Mouse (Mus musculus): ENCODE results near the gene 4933407L21Rik. TPM values are rescaled to one million over a fixed set of nuclear protein-coding genes. Genes with fewer than 3 reads are reported as not detected.

4933407L21Rik gene
- polyA plus RNA-seq, 1 experiment from 2014 or later, result 0.29 TPM

DNA sequence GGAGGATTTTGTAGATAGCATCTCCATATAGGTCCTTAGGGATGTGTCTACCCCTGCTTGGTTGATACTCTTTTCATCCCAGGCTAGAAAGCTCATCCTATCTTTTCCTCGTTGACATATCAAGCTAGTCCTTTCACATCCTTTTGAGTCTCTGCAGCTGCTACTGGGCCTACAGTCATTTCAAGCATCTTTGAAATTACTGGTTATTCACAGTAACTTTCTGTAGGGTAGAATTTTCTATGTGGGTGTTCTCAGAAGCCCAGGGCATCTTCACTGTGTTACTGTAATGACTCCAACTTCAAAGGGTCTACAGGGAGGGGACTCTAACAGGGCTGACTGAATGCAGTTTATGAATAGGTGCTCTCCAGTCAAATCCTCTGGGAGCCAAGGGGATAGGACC is 9.0 kb downstream of the 4933407L21Rik start:
- no peak overlapping the region for H3K4me3 ChIP-seq
- 62% methylated on average over 1 of the region's 1 CpGs for WGBS
- no peak overlapping the region for H3K4me2 ChIP-seq (replicated peaks)
- no peaks in the 10 kb centered on the region for H3K36me3 ChIP-seq
- H3K9ac ChIP-seq, result no peak overlapping the region
- no peak overlapping the region for H3K27ac ChIP-seq
- H3K9me3 ChIP-seq, result no peaks in the 10 kb centered on the region
- no peaks in the 10 kb centered on the region for H3K27me3 ChIP-seq
- no peak for ATAC-seq (ENCODE audit: insufficient number of reproducible peaks, insufficient read depth, low FRiP score, low TSS enrichment)
- H3K4me1 ChIP-seq, result peaks cover 11% of the 10 kb centered on the region

- ATAC-seq (ENCODE audit: insufficient number of reproducible peaks, insufficient read depth, low FRiP score, low TSS enrichment), result no peak
- WGBS, result 80% methylated on average over 8 of the region's 8 CpGs
- Histone ChIP-seq H3K4me3 (no peak overlapping the region), H3K36me3 (no peaks in the 10 kb centered on the region), H3K4me2 (replicated peaks) (no peak overlapping the region), H3K9me3 (no peaks in the 10 kb centered on the region), H3K9ac (no peak overlapping the region), H3K27me3 (no peaks in the 10 kb centered on the region), H3K27ac (no peak overlapping the region), H3K4me1 (no peaks in the 10 kb centered on the region)
Observed at GRCm38 (mm10) chr1:85942318-85942717, 14.0 kb downstream of the 4933407L21Rik start.

GRCm38 (mm10) chr1:85949085-85949684 is 20.9 kb downstream of the 4933407L21Rik start:
- 80% methylated on average over 2 of the region's 2 CpGs for WGBS

DNA sequence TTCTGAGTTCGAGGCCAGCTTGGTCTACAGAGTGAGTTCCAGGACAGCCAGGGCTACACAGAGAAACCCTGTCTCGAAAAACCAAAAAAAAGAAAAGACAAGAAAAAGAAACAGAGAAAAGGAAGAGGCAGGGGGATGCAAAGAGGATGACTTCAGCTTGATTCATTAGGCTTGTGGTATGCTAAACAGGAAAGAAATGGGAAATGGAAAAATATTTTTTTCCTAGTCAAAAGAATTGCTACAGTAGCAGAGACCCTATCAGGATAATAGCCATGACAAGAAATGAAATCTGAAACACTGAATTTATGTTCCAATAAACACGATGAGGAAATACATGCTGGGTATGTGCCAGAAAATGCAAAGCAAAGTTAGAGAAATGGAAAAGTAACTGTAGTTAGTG is 26.9 kb downstream of the 4933407L21Rik start:
- Histone ChIP-seq H3K27me3 (no peaks in the 10 kb centered on the region), H3K36me3 (no peaks in the 10 kb centered on the region), H3K27ac (no peak overlapping the region), H3K9me3 (no peaks in the 10 kb centered on the region), H3K4me1 (0 out of 2 replicates have a peak, but pooled peaks cover 6% of the 10 kb centered on the region), H3K4me3 (no peak overlapping the region), H3K9ac (no peak overlapping the region), H3K4me2 (replicated peaks) (no peak overlapping the region)
- ATAC-seq (ENCODE audit: insufficient number of reproducible peaks, insufficient read depth, low FRiP score, low TSS enrichment), result no peak
- 72% methylated on average over 3 of the region's 3 CpGs for WGBS

More at GRCm38 (mm10) chr1:85949085-85949684, 20.9 kb downstream of the 4933407L21Rik start:
- Histone ChIP-seq H3K4me2 (replicated peaks) (no peak overlapping the region), H3K27me3 (no peaks in the 10 kb centered on the region), H3K36me3 (no peaks in the 10 kb centered on the region), H3K9me3 (no peaks in the 10 kb centered on the region), H3K4me1 (no peaks in the 10 kb centered on the region), H3K4me3 (no peak overlapping the region), H3K9ac (no peak overlapping the region), H3K27ac (no peak overlapping the region)
- ATAC-seq (ENCODE audit: insufficient number of reproducible peaks, insufficient read depth, low FRiP score, low TSS enrichment), result no peak

DNA sequence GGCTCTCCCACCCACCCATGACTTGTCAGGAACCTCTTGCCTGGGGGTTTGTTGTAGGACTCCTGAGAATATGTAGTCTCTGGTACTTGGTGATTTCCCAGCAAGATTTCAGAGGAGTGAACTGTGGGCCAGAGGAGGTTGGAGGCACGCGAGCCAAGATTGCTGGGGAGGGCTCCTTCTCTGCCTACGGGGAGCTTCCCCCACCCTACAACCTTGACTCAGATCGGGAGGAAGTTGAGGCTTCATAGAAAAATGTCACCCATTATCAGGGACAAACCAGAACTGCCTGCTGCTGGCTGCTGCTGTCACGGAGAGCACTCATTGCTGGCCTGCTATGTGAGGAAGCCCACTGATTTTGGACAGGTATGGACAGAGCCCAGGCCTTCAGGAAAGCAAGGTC is 29.0 kb downstream of the 4933407L21Rik start:
- H3K9me3 ChIP-seq, result no peaks in the 10 kb centered on the region
- H3K4me3 ChIP-seq, result no peak overlapping the region
- no peaks in the 10 kb centered on the region for H3K36me3 ChIP-seq
- no peak overlapping the region for H3K4me2 ChIP-seq (replicated peaks)
- no peaks in the 10 kb centered on the region for H3K27me3 ChIP-seq
- H3K27ac ChIP-seq, result no peak overlapping the region
- no peak overlapping the region for H3K9ac ChIP-seq
- H3K4me1 ChIP-seq, result 0 out of 2 replicates have a peak, but pooled peaks cover 6% of the 10 kb centered on the region
- 76% methylated on average over 5 of the region's 5 CpGs for WGBS
- ATAC-seq (ENCODE audit: insufficient number of reproducible peaks, insufficient read depth, low FRiP score, low TSS enrichment), result no peak

DNA sequence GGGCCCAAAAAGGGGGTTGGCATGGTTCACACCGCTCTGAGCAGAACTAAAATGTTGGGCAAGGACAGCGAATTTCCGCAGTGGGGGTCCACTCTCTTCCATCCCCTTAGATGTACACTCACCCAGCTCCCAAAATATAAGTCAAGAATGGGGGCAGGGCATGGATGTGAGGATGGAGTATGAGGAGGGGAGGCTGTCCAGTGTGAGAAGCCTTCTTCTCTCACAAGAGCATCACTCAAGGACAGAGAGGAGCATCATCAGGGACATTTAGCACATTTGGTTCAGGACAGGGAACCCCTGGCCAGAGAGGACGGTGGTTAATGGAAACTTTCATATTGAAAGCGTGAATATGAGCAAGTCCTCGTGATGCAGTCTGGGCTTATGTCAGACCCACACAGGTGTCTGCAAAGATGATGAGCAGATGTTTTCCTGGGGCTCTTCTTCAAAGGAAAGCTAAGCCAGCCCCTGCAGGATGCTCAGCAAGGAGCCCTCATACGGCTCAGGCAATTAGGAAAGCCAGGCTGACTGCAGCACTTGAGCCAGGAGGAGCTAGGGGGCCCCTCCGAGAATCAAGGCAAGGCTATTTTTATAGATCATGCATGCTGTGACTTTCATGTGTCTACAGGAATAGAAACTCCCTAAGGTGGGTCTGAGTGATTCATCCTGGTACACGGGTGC is 29.8 kb downstream of the 4933407L21Rik start:
- Histone ChIP-seq H3K9ac (no peak overlapping the region), H3K27ac (no peak overlapping the region), H3K27me3 (no peaks in the 10 kb centered on the region), H3K4me1 (0 out of 2 replicates have a peak, but pooled peaks cover 6% of the 10 kb centered on the region), H3K36me3 (no peaks in the 10 kb centered on the region), H3K9me3 (no peaks in the 10 kb centered on the region), H3K4me3 (no peak overlapping the region), H3K4me2 (replicated peaks) (no peak overlapping the region)
- 52% methylated on average over 9 of the region's 9 CpGs for WGBS
- no peak for ATAC-seq (ENCODE audit: insufficient number of reproducible peaks, insufficient read depth, low FRiP score, low TSS enrichment)

- Histone ChIP-seq H3K36me3 (no peaks in the 10 kb centered on the region), H3K4me3 (no peak overlapping the region), H3K27me3 (no peaks in the 10 kb centered on the region), H3K9ac (no peak overlapping the region), H3K4me1 (0 out of 2 replicates have a peak, but pooled peaks cover 6% of the 10 kb centered on the region), H3K4me2 (replicated peaks) (no peak overlapping the region), H3K27ac (no peak overlapping the region), H3K9me3 (no peaks in the 10 kb centered on the region)
- ATAC-seq (ENCODE audit: insufficient number of reproducible peaks, insufficient read depth, low FRiP score, low TSS enrichment), result no peak
- 64% methylated on average over 6 of the region's 6 CpGs for WGBS
Observed at GRCm38 (mm10) chr1:85959129-85959888, 31.0 kb downstream of the 4933407L21Rik start.

GRCm38 (mm10) chr1:85959889-85960276 is 31.6 kb downstream of the 4933407L21Rik start:
- H3K4me2 ChIP-seq (replicated peaks), result no peak overlapping the region
- 74% methylated on average over 2 of the region's 2 CpGs for WGBS
- ATAC-seq (ENCODE audit: insufficient number of reproducible peaks, insufficient read depth, low FRiP score, low TSS enrichment), result no peak
- H3K4me3 ChIP-seq, result no peak overlapping the region
- no peaks in the 10 kb centered on the region for H3K36me3 ChIP-seq
- H3K27me3 ChIP-seq, result no peaks in the 10 kb centered on the region
- H3K27ac ChIP-seq, result no peak overlapping the region
- H3K9ac ChIP-seq, result no peak overlapping the region
- no peaks in the 10 kb centered on the region for H3K9me3 ChIP-seq
- H3K4me1 ChIP-seq, result 0 out of 2 replicates have a peak, but pooled peaks cover 6% of the 10 kb centered on the region

GRCm38 (mm10) chr1:85960873-85961272 is 32.6 kb downstream of the 4933407L21Rik start, which contains the start of gene Gpr55:
Gene Gpr55 (minus strand): TSS chr1:85961007.
- Histone ChIP-seq H3K4me3 (no peak within 1 kb of the TSS), H3K4me1 (0 out of 2 replicates have a peak, but pooled peaks cover 6% of the 10 kb centered on the region), H3K9ac (no peak within 1 kb of the TSS), H3K4me2 (replicated peaks) (no peak within 1 kb of the TSS), H3K27me3 (no peaks in the 10 kb centered on the region), H3K27ac (no peak within 1 kb of the TSS), H3K36me3 (no peaks in the 10 kb centered on the region), H3K9me3 (no peaks in the 10 kb centered on the region)
- 70% methylated on average over 5 of the region's 5 CpGs for WGBS
- no peak for ATAC-seq (ENCODE audit: insufficient number of reproducible peaks, insufficient read depth, low FRiP score, low TSS enrichment)

DNA sequence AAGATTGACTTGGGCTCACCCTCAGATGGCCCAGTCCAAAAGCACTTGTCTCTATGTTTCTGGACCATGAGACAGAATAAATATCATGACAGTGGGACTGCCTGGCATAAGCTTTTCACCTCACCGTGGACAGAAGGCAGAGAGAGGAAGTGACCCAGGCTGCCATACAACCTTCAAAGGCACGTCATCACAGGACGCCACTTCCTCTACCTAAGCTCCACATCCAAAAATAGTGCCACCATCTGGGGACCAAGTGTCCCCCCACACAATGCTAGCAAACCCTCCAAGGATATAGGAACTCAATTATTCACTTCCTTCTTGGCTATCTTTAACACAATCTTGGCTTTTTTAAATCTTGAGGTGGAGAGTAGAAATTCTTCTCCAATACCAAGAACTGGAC is 33.8 kb downstream of the 4933407L21Rik start:
- H3K4me1 ChIP-seq, result 0 out of 2 replicates have a peak, but pooled peaks cover 6% of the 10 kb centered on the region
- H3K4me2 ChIP-seq (replicated peaks), result no peak overlapping the region
- no peaks in the 10 kb centered on the region for H3K36me3 ChIP-seq
- H3K27me3 ChIP-seq, result no peaks in the 10 kb centered on the region
- H3K9ac ChIP-seq, result no peak overlapping the region
- 54% methylated on average over 3 of the region's 3 CpGs for whole genome bisulfite sequencing
- H3K4me3 ChIP-seq, result no peak overlapping the region
- H3K27ac ChIP-seq, result no peak overlapping the region
- H3K9me3 ChIP-seq, result no peaks in the 10 kb centered on the region
- no peak for ATAC-seq (ENCODE audit: insufficient number of reproducible peaks, insufficient read depth, low FRiP score, low TSS enrichment)

DNA sequence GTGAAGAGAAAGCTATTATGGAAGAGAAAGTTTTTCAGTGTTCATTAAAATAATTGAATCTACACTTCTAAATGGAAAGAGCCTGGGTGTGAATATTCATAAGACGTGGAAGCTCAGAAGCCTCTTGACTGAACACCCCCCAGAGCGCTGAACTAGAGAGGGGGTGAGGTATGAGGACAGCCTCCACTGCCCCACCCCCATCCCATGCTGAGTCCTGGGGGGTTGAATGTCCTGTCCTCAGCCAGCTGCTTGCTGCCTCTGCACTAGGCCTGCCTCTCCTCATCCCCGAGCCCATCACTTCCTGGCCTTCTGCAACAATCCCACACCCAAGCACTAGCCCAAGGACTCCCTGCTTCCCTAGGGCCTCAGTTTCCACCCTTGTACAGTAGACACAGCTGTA is 37.6 kb downstream of the 4933407L21Rik start:
- no peak overlapping the region for H3K27ac ChIP-seq

More for the DNA sequence above, 37.6 kb downstream of the 4933407L21Rik start:
- no peak for ATAC-seq (ENCODE audit: insufficient number of reproducible peaks, insufficient read depth, low FRiP score, low TSS enrichment)
- no peaks in the 10 kb centered on the region for H3K36me3 ChIP-seq
- H3K4me3 ChIP-seq, result no peak overlapping the region
- no peaks in the 10 kb centered on the region for H3K4me1 ChIP-seq
- H3K9ac ChIP-seq, result no peak overlapping the region
- WGBS, result 64% methylated on average over 3 of the region's 3 CpGs
- no peak overlapping the region for H3K4me2 ChIP-seq (replicated peaks)
- no peaks in the 10 kb centered on the region for H3K9me3 ChIP-seq
- H3K27me3 ChIP-seq, result no peaks in the 10 kb centered on the region

All from embryonic facial prominence, embryonic 12.5 days (tissue).